Mouse (Mus musculus) embryonic stem cell, embryonic (primary cell): ENCODE results near the gene Arl4c.

Experiments used
- CTCF ChIA-PET, 4 experiments: fragments of 300-600 bp in 2 of 4; fragments of 350-600 bp in 2 of 4; sonication (Branson Sonifier 250); formaldehyde crosslinking; loops; one replicate each; lab custom pipeline; 2022; ENCODE audit warnings: inconsistent platforms in 2 of 4; lab: Charles Lee
- POLR2A ChIA-PET, 4 experiments: fragments of 300-600 bp in 2 of 4; fragments of 350-600 bp in 2 of 4; sonication (Branson Sonifier 250); formaldehyde crosslinking; loops; one replicate each; lab custom pipeline; 2022; ENCODE audit warnings: antibody characterized with exemption in 4 of 4, inconsistent platforms in 1 of 4; lab: Charles Lee

Arl4c gene

GRCm38 (mm10) chr1:88708646-88709305 is 6.8 kb upstream of the Arl4c start:
- CTCF ChIA-PET, result interaction anchor here in 2 of 4 experiments (0.5 to 1.0 kb wide), 3 partner anchors 281 to 1305 kb away, joined by 3 read pairs; no protein-coding TSS in a partner anchor
- POLR2A ChIA-PET, result no interaction called here

- ChIA-PET POLR2A (no interaction called here), CTCF (interaction anchor here in 3 of 4 experiments (0.6 to 1.0 kb wide), 3 partner anchors 28 to 1305 kb away, joined by 3 to 8 read pairs (median 3); no protein-coding TSS in a partner anchor)
Observed at GRCm38 (mm10) chr1:88708191-88708590, 6.2 kb upstream of the Arl4c start.

GRCm38 (mm10) chr1:88707536-88707935 is 5.5 kb upstream of the Arl4c start:
- POLR2A ChIA-PET, result no interaction called here
- CTCF ChIA-PET, result interaction anchor here in 2 of 4 experiments (0.7 to 1.0 kb wide), 3 partner anchors 29 to 484 kb away, joined by 3 to 8 read pairs (median 3); no protein-coding TSS in a partner anchor

- CTCF ChIA-PET, result interaction anchor here (0.5 to 2.7 kb wide), 51 partner anchors 15 to 688 kb away, joined by 3 to 24 read pairs (median 4); no protein-coding TSS in a partner anchor
- POLR2A ChIA-PET, result interaction anchor here in 3 of 4 experiments (0.6 to 1.7 kb wide), 16 partner anchors 37 to 277 kb away, joined by 3 to 8 read pairs (median 4); no protein-coding TSS in a partner anchor
Observed at GRCm38 (mm10) chr1:88705799-88706198, 3.8 kb upstream of the Arl4c start.

GRCm38 (mm10) chr1:88705050-88705449 is 3.0 kb upstream of the Arl4c start:
- CTCF ChIA-PET, result interaction anchor here (0.5 to 2.7 kb wide), 63 partner anchors 15 to 1171 kb away, joined by 3 to 24 read pairs (median 4); no protein-coding TSS in a partner anchor
- POLR2A ChIA-PET, result interaction anchor here in 3 of 4 experiments (0.6 to 1.7 kb wide), 14 partner anchors 36 to 252 kb away, joined by 3 to 8 read pairs (median 4); no protein-coding TSS in a partner anchor

- ChIA-PET CTCF (interaction anchor here (0.6 to 2.3 kb wide), 11 partner anchors 16 to 491 kb away, joined by 3 to 8 read pairs (median 4); no protein-coding TSS in a partner anchor), POLR2A (interaction anchor here in 3 of 4 experiments (0.6 to 6.0 kb wide), 40 partner anchors 10 to 369 kb away, joined by 3 to 40 read pairs (median 4); partner anchors contain the start of gene Sh3bp4 (in 1 of the 3))
Observed at GRCm38 (mm10) chr1:88700961-88701861, 810 bp downstream of the Arl4c start.

GRCm38 (mm10) chr1:88699856-88700791 is 1.9 kb downstream of the Arl4c start:
- POLR2A ChIA-PET, result interaction anchor here (0.5 to 6.0 kb wide), 28 partner anchors 10 to 1471 kb away, joined by 3 to 40 read pairs (median 4); no protein-coding TSS in a partner anchor
- CTCF ChIA-PET, result interaction anchor here in 3 of 4 experiments (0.6 to 2.3 kb wide), 5 partner anchors 75 to 492 kb away, joined by 3 to 8 read pairs (median 3); no protein-coding TSS in a partner anchor

- POLR2A ChIA-PET, result interaction anchor here in 3 of 4 experiments (0.7 to 6.0 kb wide), 9 partner anchors 10 to 242 kb away, joined by 3 to 40 read pairs (median 3); no protein-coding TSS in a partner anchor
- CTCF ChIA-PET, result interaction anchor here in 2 of 4 experiments (0.7 to 1.0 kb wide), 2 partner anchors 187 to 409 kb away, joined by 3 read pairs; no protein-coding TSS in a partner anchor
Observed at GRCm38 (mm10) chr1:88699401-88699800, 2.6 kb downstream of the Arl4c start.

GRCm38 (mm10) chr1:88698926-88699325 is 3.1 kb downstream of the Arl4c start:
- POLR2A ChIA-PET, result interaction anchor here in 3 of 4 experiments (0.5 to 6.0 kb wide), 8 partner anchors 11 to 235 kb away, joined by 3 to 40 read pairs (median 4); no protein-coding TSS in a partner anchor
- CTCF ChIA-PET, result interaction anchor here in 1 of 4 experiments (1.0 kb wide), 1 partner anchor 409 kb away, joined by 3 read pairs; no protein-coding TSS in a partner anchor

GRCm38 (mm10) chr1:88698131-88698530 is 3.9 kb downstream of the Arl4c start:
- ChIA-PET CTCF (no interaction called here), POLR2A (interaction anchor here in 3 of 4 experiments (0.5 to 6.0 kb wide), 4 partner anchors 12 to 63 kb away, joined by 3 to 40 read pairs (median 4); no protein-coding TSS in a partner anchor)

- ChIA-PET POLR2A (no interaction called here), CTCF (interaction anchor here in 1 of 4 experiments (0.6 kb wide), 1 partner anchor 21 kb away, joined by 3 read pairs; no protein-coding TSS in a partner anchor)
Observed at GRCm38 (mm10) chr1:88696408-88696807, 5.6 kb downstream of the Arl4c start.

GRCm38 (mm10) chr1:88694353-88694752 is 7.7 kb downstream of the Arl4c start:
- POLR2A ChIA-PET, result interaction anchor here in 3 of 4 experiments (0.7 to 1.0 kb wide), 3 partner anchors 89 to 121 kb away, joined by 3 read pairs; no protein-coding TSS in a partner anchor

GRCm38 (mm10) chr1:88692293-88692827 is 9.7 kb downstream of the Arl4c start:
- ChIA-PET CTCF (no interaction called here), POLR2A (no interaction called here)

More at GRCm38 (mm10) chr1:88694353-88694752, 7.7 kb downstream of the Arl4c start:
- CTCF ChIA-PET, result interaction anchor here in 2 of 4 experiments (0.8 to 1.2 kb wide), 2 partner anchors 48 kb away, joined by 3 to 5 read pairs; no protein-coding TSS in a partner anchor

GRCm38 (mm10) chr1:88690601-88691000 is 11.4 kb downstream of the Arl4c start:
- ChIA-PET POLR2A (interaction anchor here in 2 of 4 experiments (0.8 to 2.0 kb wide), 6 partner anchors 10 to 38 kb away, joined by 3 to 6 read pairs (median 3); partner anchors contain the start of gene Arl4c (in 1 of the 2)), CTCF (interaction anchor here in 1 of 4 experiments (0.6 kb wide), 1 partner anchor 47 kb away, joined by 6 read pairs; no protein-coding TSS in a partner anchor)

GRCm38 (mm10) chr1:88684765-88685164 is 17.3 kb downstream of the Arl4c start:
- ChIA-PET POLR2A (no interaction called here), CTCF (no interaction called here)

- POLR2A ChIA-PET, result interaction anchor here in 3 of 4 experiments (0.7 to 1.3 kb wide), 4 partner anchors 12 to 293 kb away, joined by 3 to 6 read pairs (median 3); no protein-coding TSS in a partner anchor
- CTCF ChIA-PET, result interaction anchor here in 1 of 4 experiments (0.7 kb wide), 1 partner anchor 61 kb away, joined by 8 read pairs; no protein-coding TSS in a partner anchor
Observed at GRCm38 (mm10) chr1:88681596-88681995, 20.4 kb downstream of the Arl4c start.
